Mouse (Mus musculus) heart, adult 2 months (tissue): ENCODE results near the gene Brwd1.

Experiments
- EP300 ChIP-seq: fragments of 200-500 bp; IDR thresholded peaks from 2 replicates; pipeline ENCODE4 v1.6.1; 2011; ENCODE audit warnings: low read depth, low read length, control low read depth; ENCODE audit not compliant: insufficient read depth
- POLR2A ChIP-seq: fragments of 200-500 bp; IDR thresholded peaks from 2 replicates; pipeline ENCODE4 v1.6.1; 2011; ENCODE audit warnings: mild to moderate bottlenecking, low read depth, low read length, control low read depth; ENCODE audit not compliant: insufficient read depth

DNA sequence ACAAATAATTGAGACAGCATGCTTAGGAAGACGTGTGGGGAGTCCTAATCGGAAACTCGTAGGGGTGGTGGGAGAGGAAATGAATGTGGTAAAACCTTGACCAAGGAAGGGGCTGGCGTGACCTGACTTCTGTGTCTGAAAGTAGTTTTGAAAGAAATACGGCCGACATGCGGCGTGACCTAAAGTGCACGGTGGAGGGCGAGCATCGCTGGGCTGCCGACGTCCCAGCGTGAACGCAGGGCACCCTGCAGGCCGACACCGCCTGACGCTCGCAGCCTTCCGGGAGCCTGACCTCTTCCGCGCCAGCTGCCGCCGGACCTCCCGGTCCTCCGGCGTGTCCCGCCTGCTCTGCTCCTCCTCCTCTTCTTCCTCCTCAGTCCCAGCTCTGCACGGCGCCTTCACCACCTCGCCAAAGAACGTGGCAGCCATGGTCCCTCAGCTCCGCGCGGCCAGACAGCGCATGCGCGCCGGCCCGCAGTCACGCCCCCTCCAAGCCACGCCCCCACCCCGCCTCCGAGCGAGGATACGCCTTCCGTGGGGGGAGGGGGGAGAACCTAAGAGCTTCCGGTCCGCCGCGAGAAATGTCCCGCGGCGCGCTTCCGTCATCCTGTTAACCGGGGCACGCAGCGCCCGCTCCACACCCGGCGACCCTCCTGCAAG is 91.7 kb downstream of the Brwd1 start, which contains the start of gene Psmg1:
- TF ChIP-seq POLR2A: peak; percentile 93
- TF ChIP-seq EP300: peak; percentile 50; the same call in 1 of the 2 replicates
